Mouse (Mus musculus) forebrain, postnatal 0 days (tissue): Measurements from ENCODE around the gene Zcchc9. TPM values are rescaled to one million over a fixed set of nuclear protein-coding genes. Genes with fewer than 3 reads are reported as not detected.
"Not testable (repeated sequence)": the region's sequence is repeated elsewhere in the genome, so short reads cannot be mapped to it uniquely, and the experiment has no call there.

Source experiments
- ATAC-seq: fragments of 200-750 bp; cut with Nextera tagmentation; 2 replicates; pipeline ENCODE4 v1.8.0; 2017; ENCODE audit warnings: mild to moderate bottlenecking, moderate library complexity
- DNase-seq: peaks from one replicate; pipeline ENCODE4 v3.0.0-alpha.2; 2015
- H3K27ac ChIP-seq: fragments of 300-500 bp; sonication (generic); 2 replicates; pipeline ENCODE4 v1.5.1; 2014; ENCODE audit warnings: low read depth, mild to moderate bottlenecking, antibody characterized with exemption, low read length, moderate library complexity, mixed read lengths
- H3K27me3 ChIP-seq: fragments of 300-500 bp; sonication (generic); 2 replicates; pipeline ENCODE4 v1.6.1; 2014; ENCODE audit warnings: mild to moderate bottlenecking, low read length, mixed read lengths; ENCODE audit not compliant: insufficient read depth
- H3K36me3 ChIP-seq: fragments of 300-500 bp; sonication (generic); 2 replicates; pipeline ENCODE4 v1.6.1; 2014; ENCODE audit warnings: mild to moderate bottlenecking, moderate library complexity; ENCODE audit not compliant: insufficient read depth
- H3K4me1 ChIP-seq: fragments of 300-500 bp; sonication (generic); 2 replicates; pipeline ENCODE4 v1.6.1; 2014; ENCODE audit warnings: antibody characterized with exemption; ENCODE audit not compliant: insufficient read depth
- H3K4me2 ChIP-seq: fragments of 300-500 bp; sonication (generic); 2 replicates; pipeline ENCODE4 v1.6.1; 2014; ENCODE audit warnings: low read depth, mild to moderate bottlenecking, moderate library complexity
- H3K4me3 ChIP-seq: fragments of 300-500 bp; sonication (generic); 2 replicates; pipeline ENCODE4 v1.5.1; 2014; ENCODE audit warnings: low read depth, low read length, mixed read lengths
- H3K9ac ChIP-seq: fragments of 300-500 bp; sonication (generic); 2 replicates; pipeline ENCODE4 v1.6.1; 2014; ENCODE audit warnings: mild to moderate bottlenecking
- H3K9me3 ChIP-seq: fragments of 300-500 bp; sonication (generic); 2 replicates; pipeline ENCODE4 v1.6.1; 2016; ENCODE audit warnings: low read length
- CTCF ChIP-seq: sonication (generic); IDR thresholded peaks from 2 replicates; pipeline ENCODE4 v1.5.1; 2016; ENCODE audit warnings: antibody characterized with exemption, control low read depth, low read depth
- WGBS: fragments of 180-500 bp; shearing (Covaris S2); extraction: QIAGEN DNeasy Blood & Tissue Kit; methylation state at CpG from one replicate; pipeline ENCODE4 v1.1.7; 2014; 5-methylcytosine and 5-hydroxymethylcytosine counted together
- polyA plus RNA-seq: library from polyadenylated mRNA; unstranded; fragments of >200 nt; fragmentation: Nextera tagmentation; extraction: Ambion mirVana; gene quantifications from 2 replicates; pipeline ENCODE4 v1.2.1, GENCODE M21; 2015
- total RNA-seq: library from RNA; depleted of rRNA; stranded (reverse); fragments of >200 nt; gene quantifications from 2 replicates; pipeline ENCODE4 v1.2.3, GENCODE M21; 2014

Gene Zcchc9
- total and polyA plus RNA-seq, 2 experiments from 2014 or later = 13.0 to 31.0 TPM

- no peak overlapping the region for H3K4me2 ChIP-seq
- peaks cover 35% of the 10 kb centered on the region for H3K36me3 ChIP-seq
- H3K27ac ChIP-seq = no peak overlapping the region
- TF ChIP-seq CTCF = no peak
- H3K27me3 ChIP-seq = no peaks in the 10 kb centered on the region
- H3K9ac ChIP-seq = no peak overlapping the region
- no peaks in the 10 kb centered on the region for H3K9me3 ChIP-seq
- WGBS = 95% methylated on average over 13 of the region's 13 CpGs
- H3K4me1 ChIP-seq = no peaks in the 10 kb centered on the region
- DNase-seq = no peak
- no peak for ATAC-seq
- H3K4me3 ChIP-seq = no peak overlapping the region
Observed at GRCm38 (mm10) chr13:91794926-91795436, 12.5 kb downstream of the Zcchc9 start.

- Histone ChIP-seq H3K27ac (no peak overlapping the region), H3K4me1 (no peaks in the 10 kb centered on the region), H3K27me3 (no peaks in the 10 kb centered on the region), H3K4me3 (no peak overlapping the region), H3K36me3 (peaks cover 11% of the 10 kb centered on the region), H3K9ac (no peak overlapping the region), H3K9me3 (no peaks in the 10 kb centered on the region), H3K4me2 (no peak overlapping the region)
- TF ChIP-seq CTCF = no peak
- no peak for DNase-seq
- 89% methylated on average over 1 of the region's 1 CpGs for WGBS
- no peak for ATAC-seq
Observed at GRCm38 (mm10) chr13:91792035-91792434, 15.5 kb downstream of the Zcchc9 start.

- no peak for DNase-seq
- no peaks in the 10 kb centered on the region for H3K9me3 ChIP-seq
- H3K4me1 ChIP-seq = no peaks in the 10 kb centered on the region
- ATAC-seq = no peak
- no peak overlapping the region for H3K4me3 ChIP-seq
- H3K27me3 ChIP-seq = no peaks in the 10 kb centered on the region
- no peak overlapping the region for H3K4me2 ChIP-seq
- H3K9ac ChIP-seq = no peak overlapping the region
- H3K36me3 ChIP-seq = no peaks in the 10 kb centered on the region
- no peak overlapping the region for H3K27ac ChIP-seq
- no peak for TF ChIP-seq CTCF
Observed at GRCm38 (mm10) chr13:91779892-91780291, 27.6 kb downstream of the Zcchc9 start.

- H3K4me2 ChIP-seq = no peak overlapping the region
- ATAC-seq (no peak), DNase-seq (no peak)
- no peaks in the 10 kb centered on the region for H3K4me1 ChIP-seq
- no peaks in the 10 kb centered on the region for H3K36me3 ChIP-seq
- H3K9me3 ChIP-seq = no peaks in the 10 kb centered on the region
- TF ChIP-seq CTCF = no peak
- no peak overlapping the region for H3K9ac ChIP-seq
- H3K27ac ChIP-seq = no peak overlapping the region
- WGBS = 97% methylated on average over 5 of the region's 5 CpGs
- H3K27me3 ChIP-seq = no peaks in the 10 kb centered on the region
- no peak overlapping the region for H3K4me3 ChIP-seq
Observed at GRCm38 (mm10) chr13:91778092-91778491, 29.4 kb downstream of the Zcchc9 start.

- Histone ChIP-seq H3K4me1 (no peaks in the 10 kb centered on the region), H3K36me3 (no peaks in the 10 kb centered on the region), H3K4me2 (no peak overlapping the region), H3K27me3 (no peaks in the 10 kb centered on the region), H3K9me3 (no peaks in the 10 kb centered on the region), H3K9ac (no peak overlapping the region), H3K4me3 (no peak overlapping the region), H3K27ac (no peak overlapping the region)
- no peak for TF ChIP-seq CTCF
- DNase-seq = no peak
- no peak for ATAC-seq
- WGBS = 75% methylated on average over 9 of the region's 9 CpGs
Observed at GRCm38 (mm10) chr13:91768683-91769651, 38.5 kb downstream of the Zcchc9 start.

GRCm38 (mm10) chr13:91765627-91766026, 41.9 kb downstream of the Zcchc9 start:
- TF ChIP-seq CTCF = no peak
- Histone ChIP-seq H3K4me3 (no peak overlapping the region), H3K27me3 (no peaks in the 10 kb centered on the region), H3K4me2 (no peak overlapping the region), H3K9ac (no peak overlapping the region), H3K9me3 (no peaks in the 10 kb centered on the region), H3K4me1 (no peaks in the 10 kb centered on the region), H3K27ac (no peak overlapping the region), H3K36me3 (no peaks in the 10 kb centered on the region)
- WGBS = 94% methylated on average over 4 of the region's 4 CpGs
- DNase-seq = no peak
- ATAC-seq = no peak

- not testable (repeated sequence) for DNase-seq, ATAC-seq, H3K4me3 ChIP-seq, H3K4me1 ChIP-seq, H3K27ac ChIP-seq, H3K27me3 ChIP-seq, H3K4me2 ChIP-seq, H3K36me3 ChIP-seq, H3K9me3 ChIP-seq, H3K9ac ChIP-seq
- 98% methylated on average over 3 of the region's 3 CpGs for WGBS
Observed at GRCm38 (mm10) chr13:91763654-91764053, 43.9 kb downstream of the Zcchc9 start.
